Mouse (Mus musculus) liver, embryonic 15.5 days (tissue): ENCODE results near the gene Fat1. TPM values are rescaled to one million over a fixed set of nuclear protein-coding genes. Genes with fewer than 3 reads are reported as not detected.

ENCODE experiments used
- ATAC-seq: fragments of 200-750 bp; cut with Nextera tagmentation; 2 replicates; pipeline ENCODE4 v1.8.0; 2017; ENCODE audit warnings: moderate number of reproducible peaks, mild to moderate bottlenecking, moderate library complexity; ENCODE audit not compliant: insufficient read depth
- H3K27ac ChIP-seq: fragments of 300-500 bp; sonication (generic); replicated peaks from 2 replicates; pipeline ENCODE4 v1.5.1; 2015; ENCODE audit warnings: mild to moderate bottlenecking, inconsistent platforms
- H3K27me3 ChIP-seq: fragments of 300-500 bp; sonication (generic); 2 replicates; pipeline ENCODE4 v1.6.1; 2015; ENCODE audit warnings: mild to moderate bottlenecking, inconsistent platforms
- H3K36me3 ChIP-seq: fragments of 300-500 bp; sonication (generic); replicated peaks from 2 replicates; pipeline ENCODE4 v1.6.1; 2015; ENCODE audit warnings: moderate library complexity, mild to moderate bottlenecking, inconsistent platforms
- H3K4me1 ChIP-seq: fragments of 300-500 bp; sonication (generic); replicated peaks from 2 replicates; pipeline ENCODE4 v1.6.1; 2015; ENCODE audit warnings: inconsistent platforms
- H3K4me2 ChIP-seq: fragments of 300-500 bp; sonication (generic); 2 replicates; pipeline ENCODE4 v1.6.1; 2015; ENCODE audit warnings: moderate library complexity, mild to moderate bottlenecking, inconsistent platforms
- H3K4me3 ChIP-seq: fragments of 300-500 bp; sonication (generic); replicated peaks from 2 replicates; pipeline ENCODE4 v1.5.1; 2015; ENCODE audit warnings: mild to moderate bottlenecking, inconsistent platforms
- H3K9ac ChIP-seq: fragments of 300-500 bp; sonication (generic); 2 replicates; pipeline ENCODE4 v1.6.1; 2015; ENCODE audit warnings: moderate library complexity, mild to moderate bottlenecking, inconsistent platforms
- H3K9me3 ChIP-seq: fragments of 300-500 bp; sonication (generic); replicated peaks from 2 replicates; pipeline ENCODE4 v1.6.1; 2016; ENCODE audit warnings: inconsistent platforms
- WGBS: fragments of 180-500 bp; shearing (Covaris S2); methylation state at CpG from one replicate; pipeline ENCODE4 v1.1.7; 2015; ENCODE audit warnings: mixed read lengths; ENCODE audit not compliant: insufficient replicate concordance; 5-methylcytosine and 5-hydroxymethylcytosine counted together
- polyA plus RNA-seq: library from polyadenylated mRNA; unstranded; fragments of >200 nt; fragmentation: Nextera tagmentation; extraction: Ambion mirVana; gene quantifications from 2 replicates; pipeline ENCODE4 v1.2.1, GENCODE M21; 2015

Gene Fat1
- polyA plus RNA-seq, 1 experiment from 2014 or later: 0.91 TPM

- H3K27ac ChIP-seq: no peak overlapping the region
- H3K27me3 ChIP-seq: peaks cover 58% of the 10 kb centered on the region
- H3K4me2 ChIP-seq: peak overlapping the region; percentile 58
- no peaks in the 10 kb centered on the region for H3K9me3 ChIP-seq
- no peaks in the 10 kb centered on the region for H3K36me3 ChIP-seq
- no peak for ATAC-seq
- H3K4me1 ChIP-seq: no peaks in the 10 kb centered on the region
- no peak overlapping the region for H3K9ac ChIP-seq
- H3K4me3 ChIP-seq: peak overlapping the region; percentile 44
- 3% methylated on average over 13 of the region's 13 CpGs for WGBS
Measured at GRCm38 (mm10) chr8:44934416-44934815, 831 bp upstream of the Fat1 start.

DNA sequence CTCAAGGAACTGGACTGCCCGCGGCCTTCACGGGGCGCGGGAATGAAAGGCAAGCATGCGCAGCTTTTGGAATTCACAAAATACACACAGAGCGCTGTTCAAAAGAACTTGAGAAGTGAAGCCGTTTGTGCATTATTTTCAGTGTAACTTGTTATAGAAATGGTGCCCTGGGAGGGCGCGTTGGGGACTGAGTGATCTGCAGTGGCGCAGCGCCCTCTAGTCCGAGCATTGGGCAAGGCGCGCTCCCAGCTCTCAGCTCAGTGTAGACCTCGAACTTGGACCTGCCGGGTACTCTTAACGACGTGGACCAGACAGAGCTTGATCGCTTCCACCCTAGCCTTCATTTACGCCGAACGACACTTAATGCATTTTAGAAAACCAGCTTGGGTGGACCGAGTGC lies 494 bp downstream of the Fat1 start:
- Histone ChIP-seq H3K4me2 (peak overlapping the region; percentile 58), H3K27me3 (peaks cover 63% of the 10 kb centered on the region), H3K4me3 (peak overlapping the region; percentile 44), H3K36me3 (no peaks in the 10 kb centered on the region), H3K9ac (no peak overlapping the region), H3K9me3 (no peaks in the 10 kb centered on the region), H3K27ac (no peak overlapping the region), H3K4me1 (no peaks in the 10 kb centered on the region)
- under 1% methylated on average over 24 of the region's 24 CpGs for WGBS
- ATAC-seq: no peak

DNA sequence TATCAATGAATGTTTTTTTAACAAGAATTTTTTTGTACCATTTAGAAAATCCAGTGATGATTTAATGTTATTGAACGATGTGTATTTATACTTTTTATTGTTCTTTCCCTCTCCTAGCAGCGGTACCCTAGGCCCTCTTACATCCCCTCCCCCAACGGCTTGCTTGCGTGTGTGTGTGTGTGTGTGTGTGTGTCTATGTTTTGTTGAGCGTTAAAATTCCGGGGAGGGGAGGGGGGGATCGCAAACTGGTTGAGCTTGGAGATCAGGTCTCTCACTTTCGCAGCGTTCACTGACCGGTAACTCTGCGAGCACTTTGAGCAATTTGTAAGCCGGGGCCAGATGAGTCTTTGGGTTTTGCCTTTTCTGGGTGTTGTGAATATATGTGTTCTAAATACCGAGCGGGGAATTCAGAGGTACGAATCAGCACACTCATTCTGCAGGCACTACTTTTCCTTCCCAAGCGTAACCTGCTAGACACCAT lies 1.3 kb downstream of the Fat1 start:
- Histone ChIP-seq H3K4me2 (peak overlapping the region; percentile 58), H3K9ac (no peak overlapping the region), H3K27ac (no peak overlapping the region), H3K27me3 (peaks cover 66% of the 10 kb centered on the region), H3K4me3 (peak overlapping the region; percentile 58; the same call in 1 of the 2 replicates), H3K4me1 (no peaks in the 10 kb centered on the region), H3K9me3 (no peaks in the 10 kb centered on the region), H3K36me3 (no peaks in the 10 kb centered on the region)
- ATAC-seq: no peak
- WGBS: 4% methylated on average over 16 of the region's 16 CpGs

- Histone ChIP-seq H3K27ac (no peak overlapping the region), H3K4me3 (peak overlapping the region; percentile 58), H3K36me3 (no peaks in the 10 kb centered on the region), H3K4me1 (no peaks in the 10 kb centered on the region), H3K4me2 (peak overlapping the region; percentile 58), H3K9me3 (no peaks in the 10 kb centered on the region), H3K27me3 (peaks cover 66% of the 10 kb centered on the region), H3K9ac (no peak overlapping the region)
- 1% methylated on average over 34 of the region's 34 CpGs for WGBS
- no peak for ATAC-seq
Measured at GRCm38 (mm10) chr8:44937141-44937825, 2.0 kb downstream of the Fat1 start.

GRCm38 (mm10) chr8:44937905-44938642 lies 2.8 kb downstream of the Fat1 start:
- WGBS: under 1% methylated on average over 87 of the region's 87 CpGs
- Histone ChIP-seq H3K4me1 (no peaks in the 10 kb centered on the region), H3K9ac (peak overlapping the region; percentile 22), H3K36me3 (no peaks in the 10 kb centered on the region), H3K9me3 (no peaks in the 10 kb centered on the region), H3K4me3 (peak overlapping the region; percentile 58), H3K27ac (peak overlapping the region; percentile 51), H3K27me3 (peaks cover 66% of the 10 kb centered on the region), H3K4me2 (peak overlapping the region; percentile 58)
- peak; percentile 84 for ATAC-seq

- Histone ChIP-seq H3K27me3 (peaks cover 63% of the 10 kb centered on the region), H3K36me3 (no peaks in the 10 kb centered on the region), H3K4me3 (peak overlapping the region; percentile 58), H3K9ac (peak overlapping the region; percentile 22), H3K4me1 (no peaks in the 10 kb centered on the region), H3K9me3 (no peaks in the 10 kb centered on the region), H3K27ac (no peak overlapping the region), H3K4me2 (peak overlapping the region; percentile 58)
- 2% methylated on average over 12 of the region's 12 CpGs for WGBS
- ATAC-seq: no peak
Measured at GRCm38 (mm10) chr8:44938643-44938979, 3.4 kb downstream of the Fat1 start.

DNA sequence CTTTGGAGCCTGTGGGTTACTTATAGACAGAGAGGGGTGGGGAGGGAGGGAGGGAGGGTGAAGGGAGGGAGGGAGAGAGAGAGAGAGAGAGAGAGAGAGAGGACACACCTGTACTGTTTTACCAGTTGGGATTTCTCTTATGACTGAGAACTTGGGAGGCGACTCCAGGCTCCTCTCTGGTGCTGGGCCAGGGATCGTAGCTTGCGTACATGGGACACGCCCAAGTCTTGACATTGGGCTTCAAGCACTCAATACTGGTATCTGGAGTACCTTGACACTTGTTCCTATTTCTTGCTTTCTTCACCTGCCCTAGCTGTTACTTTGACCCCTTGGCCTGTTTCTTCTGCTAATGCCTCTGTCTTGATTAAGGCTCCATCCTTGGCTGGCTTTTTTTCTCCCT lies 10.3 kb downstream of the Fat1 start:
- peaks cover 5% of the 10 kb centered on the region; the same call in 1 of the 2 replicates for H3K4me1 ChIP-seq
- 0 out of 2 replicates have a peak, but pooled peaks cover 5% of the 10 kb centered on the region for H3K36me3 ChIP-seq
- no peak for ATAC-seq
- H3K27me3 ChIP-seq: 0 out of 2 replicates have a peak, but pooled peaks cover 3% of the 10 kb centered on the region
- WGBS: 71% methylated on average over 4 of the region's 4 CpGs
- H3K27ac ChIP-seq: no peak overlapping the region
- H3K9ac ChIP-seq: no peak overlapping the region
- H3K4me2 ChIP-seq: no peak overlapping the region
- H3K4me3 ChIP-seq: no peak overlapping the region
- H3K9me3 ChIP-seq: no peaks in the 10 kb centered on the region

DNA sequence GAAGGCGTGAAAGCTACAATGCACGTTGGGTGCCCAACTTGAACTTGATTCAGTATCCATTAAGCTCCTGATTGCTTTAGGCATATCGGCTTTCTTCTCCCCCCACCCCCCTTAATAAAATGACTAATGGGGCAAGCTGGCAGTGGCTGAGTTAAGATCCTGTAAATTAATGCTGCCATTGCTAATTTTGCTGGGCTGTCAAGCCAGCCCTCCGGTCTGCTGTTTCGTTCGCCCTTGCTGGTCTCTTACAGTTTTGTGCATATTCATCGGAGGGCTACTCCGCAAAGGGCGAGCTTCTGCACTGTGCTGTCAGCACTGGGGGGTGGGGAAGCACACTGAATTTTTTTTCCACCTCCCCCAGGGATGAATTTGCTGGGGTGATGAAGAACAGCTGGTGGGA lies 13.3 kb downstream of the Fat1 start:
- no peak for ATAC-seq
- WGBS: 76% methylated on average over 9 of the region's 9 CpGs
- Histone ChIP-seq H3K36me3 (peaks cover 19% of the 10 kb centered on the region), H3K9me3 (0 out of 2 replicates have a peak, but pooled peaks cover 6% of the 10 kb centered on the region), H3K27me3 (no peaks in the 10 kb centered on the region), H3K4me3 (no peak overlapping the region), H3K9ac (no peak overlapping the region), H3K4me2 (no peak overlapping the region), H3K27ac (no peak overlapping the region), H3K4me1 (peaks cover 5% of the 10 kb centered on the region; the same call in 1 of the 2 replicates)

DNA sequence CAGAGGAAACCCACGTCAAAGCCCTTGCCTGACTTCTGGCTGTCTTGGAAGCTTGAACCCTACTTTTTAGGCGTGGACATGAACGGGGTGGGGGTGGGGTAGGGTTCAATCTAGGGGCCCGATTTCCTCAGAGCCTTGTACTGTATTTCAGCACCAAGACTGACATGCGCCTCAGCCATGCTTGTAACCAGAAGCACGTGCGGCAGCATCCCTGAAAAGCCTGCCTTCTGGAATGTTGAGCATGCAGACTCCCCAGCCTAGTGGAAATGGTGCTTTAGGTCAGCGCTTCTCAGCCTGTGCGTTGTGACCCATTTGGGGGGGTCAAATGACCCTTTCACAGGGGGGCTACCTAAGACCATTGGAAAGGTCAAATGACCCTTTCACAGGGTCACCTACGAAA lies 25.2 kb downstream of the Fat1 start:
- Histone ChIP-seq H3K36me3 (no peaks in the 10 kb centered on the region), H3K9ac (no peak overlapping the region), H3K27me3 (no peaks in the 10 kb centered on the region), H3K4me1 (0 out of 2 replicates have a peak, but pooled peaks cover 6% of the 10 kb centered on the region), H3K27ac (no peak overlapping the region), H3K4me2 (no peak overlapping the region), H3K9me3 (no peaks in the 10 kb centered on the region), H3K4me3 (no peak overlapping the region)
- WGBS: 64% methylated on average over 10 of the region's 10 CpGs
- ATAC-seq: no peak

DNA sequence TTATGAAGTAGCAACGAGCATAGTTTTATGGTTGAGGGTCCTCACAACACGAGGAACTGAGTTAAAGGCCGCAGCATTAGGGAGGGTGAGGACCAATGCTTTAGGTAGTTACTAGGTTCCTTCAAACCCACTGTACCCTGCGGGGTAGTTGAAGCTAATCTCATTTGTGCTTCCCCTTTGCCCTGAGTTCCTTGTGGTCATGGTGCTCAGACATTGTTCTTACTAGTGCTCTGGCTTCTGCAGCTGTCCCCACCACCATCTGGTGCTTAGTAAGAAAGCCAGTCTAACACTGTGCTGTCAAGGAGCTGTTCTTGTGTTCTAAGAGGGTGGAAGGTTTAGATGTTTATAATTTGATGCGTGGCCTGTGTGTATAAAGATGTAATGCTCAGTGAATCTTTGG lies 25.7 kb downstream of the Fat1 start:
- WGBS: 40% methylated on average over 5 of the region's 5 CpGs

DNA sequence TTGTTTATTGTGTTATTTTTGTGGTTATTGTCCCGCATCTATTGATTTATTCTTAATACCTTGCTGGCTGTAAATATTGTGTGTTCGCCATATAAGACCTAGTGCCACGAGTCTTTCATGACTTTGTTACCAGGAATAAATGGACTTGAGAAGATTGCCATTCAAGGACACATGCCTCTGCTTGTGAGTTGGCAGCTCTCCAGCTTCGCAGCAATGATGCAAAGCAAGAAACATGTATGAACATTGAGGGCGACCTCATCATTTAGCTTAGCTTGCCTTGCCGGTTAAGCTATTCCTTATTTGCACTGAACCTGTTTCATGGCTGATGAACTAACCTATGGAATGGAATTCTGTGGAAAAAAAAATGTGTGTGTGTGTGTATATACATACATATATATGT lies 26.2 kb downstream of the Fat1 start:
- Histone ChIP-seq H3K4me2 (no peak overlapping the region), H3K9ac (no peak overlapping the region), H3K4me1 (0 out of 2 replicates have a peak, but pooled peaks cover 6% of the 10 kb centered on the region), H3K36me3 (no peaks in the 10 kb centered on the region), H3K4me3 (no peak overlapping the region), H3K9me3 (no peaks in the 10 kb centered on the region), H3K27me3 (no peaks in the 10 kb centered on the region), H3K27ac (no peak overlapping the region)
- ATAC-seq: no peak
- 60% methylated on average over 6 of the region's 6 CpGs for WGBS

More for the DNA sequence above, 25.7 kb downstream of the Fat1 start:
- Histone ChIP-seq H3K36me3 (no peaks in the 10 kb centered on the region), H3K9me3 (no peaks in the 10 kb centered on the region), H3K4me2 (no peak overlapping the region), H3K27ac (no peak overlapping the region), H3K27me3 (no peaks in the 10 kb centered on the region), H3K9ac (no peak overlapping the region), H3K4me3 (no peak overlapping the region), H3K4me1 (0 out of 2 replicates have a peak, but pooled peaks cover 6% of the 10 kb centered on the region)
- ATAC-seq: no peak
